Mouse (Mus musculus) hindbrain, postnatal 0 days (tissue): ENCODE results near the gene H2-T24. TPM values are rescaled to one million over a fixed set of nuclear protein-coding genes. Genes with fewer than 3 reads are reported as not detected.

Experiments
- ATAC-seq: fragments of 200-750 bp; cut with Nextera tagmentation; 2 replicates; pipeline ENCODE4 v1.8.0; 2017; ENCODE audit warnings: mild to moderate bottlenecking, moderate TSS enrichment, moderate library complexity
- DNase-seq: peaks from one replicate; pipeline ENCODE4 v3.0.0-alpha.2; 2015; ENCODE audit warnings: low spot score
- H3K27ac ChIP-seq: fragments of 300-500 bp; sonication (generic); 2 replicates; pipeline ENCODE4 v1.5.1; 2014; ENCODE audit warnings: mild to moderate bottlenecking
- H3K27me3 ChIP-seq: fragments of 300-500 bp; sonication (generic); 2 replicates; pipeline ENCODE4 v1.6.1; 2014; ENCODE audit warnings: low read length, mixed read lengths; ENCODE audit not compliant: insufficient read depth
- H3K36me3 ChIP-seq: fragments of 300-500 bp; sonication (generic); 2 replicates; pipeline ENCODE4 v1.6.1; 2014; ENCODE audit warnings: low read length, mixed read lengths; ENCODE audit not compliant: insufficient read depth
- H3K4me1 ChIP-seq: fragments of 300-500 bp; sonication (generic); 2 replicates; pipeline ENCODE4 v1.6.1; 2014; ENCODE audit warnings: antibody characterized with exemption, low read length, mixed read lengths; ENCODE audit not compliant: insufficient read depth
- H3K4me2 ChIP-seq: fragments of 300-500 bp; sonication (generic); 2 replicates; pipeline ENCODE4 v1.6.1; 2014; ENCODE audit warnings: low read depth, mild to moderate bottlenecking, low read length, moderate library complexity, mixed read lengths
- H3K4me3 ChIP-seq: fragments of 300-500 bp; sonication (generic); 2 replicates; pipeline ENCODE4 v1.5.1; 2014; ENCODE audit warnings: low read length
- H3K9ac ChIP-seq: fragments of 300-500 bp; sonication (generic); replicated peaks from 2 replicates; pipeline ENCODE4 v1.6.1; 2014; ENCODE audit warnings: mild to moderate bottlenecking, low read length, moderate library complexity, mixed read lengths
- H3K9me3 ChIP-seq: fragments of 300-500 bp; sonication (generic); 2 replicates; pipeline ENCODE4 v1.6.1; 2016; ENCODE audit warnings: low read length, mixed read lengths
- CTCF ChIP-seq: IDR thresholded peaks from 2 replicates; pipeline ENCODE4 v1.5.1; 2016; ENCODE audit warnings: antibody characterized with exemption, control low read depth, low read depth
- WGBS: fragments of 180-500 bp; shearing (Covaris S2); extraction: QIAGEN DNeasy Blood & Tissue Kit; methylation state at CpG from one replicate; pipeline ENCODE4 v1.1.7; 2014; 5-methylcytosine and 5-hydroxymethylcytosine counted together
- polyA plus RNA-seq: library from polyadenylated mRNA; unstranded; fragments of >200 nt; fragmentation: Nextera tagmentation; extraction: Ambion mirVana; gene quantifications from 2 replicates; pipeline ENCODE4 v1.2.1, GENCODE M21; 2015
- total RNA-seq: library from RNA; depleted of rRNA; stranded (reverse); fragments of >200 nt; gene quantifications from 2 replicates; pipeline ENCODE4 v1.2.3, GENCODE M21; 2014

H2-T24 gene
- total and polyA plus RNA-seq, 2 experiments from 2014 or later, result 0.10 to 7.1 TPM

DNA sequence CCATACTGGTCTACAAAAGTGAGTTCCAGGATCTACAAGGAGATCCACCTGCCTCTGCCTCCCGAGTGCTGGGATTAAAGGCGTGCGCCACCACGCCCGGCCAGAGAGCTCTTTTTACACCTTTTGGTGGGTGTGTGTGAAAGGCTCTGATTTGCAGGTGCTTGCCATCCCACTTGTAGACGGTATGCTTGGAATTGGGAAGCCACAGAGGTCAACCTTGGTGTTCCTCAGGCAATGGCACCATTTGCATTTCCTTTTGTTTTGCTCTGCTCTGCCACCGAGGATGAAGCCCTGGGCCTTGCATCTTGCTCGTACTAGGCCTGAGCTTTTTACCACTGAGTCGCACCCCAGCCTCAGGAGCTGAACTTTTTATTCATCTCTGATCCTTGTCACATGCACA is 38.6 kb downstream of the H2-T24 start:
- Histone ChIP-seq H3K9me3 (no peaks in the 10 kb centered on the region), H3K4me1 (peaks cover 12% of the 10 kb centered on the region; the same call in 1 of the 2 replicates), H3K9ac (no peak overlapping the region), H3K27me3 (no peaks in the 10 kb centered on the region), H3K4me3 (no peak overlapping the region), H3K27ac (no peak overlapping the region), H3K36me3 (peaks cover 35% of the 10 kb centered on the region), H3K4me2 (peak overlapping the region; percentile 69; the same call in 1 of the 2 replicates)
- no peak for ATAC-seq
- DNase-seq, result no peak
- WGBS, result 92% methylated on average over 9 of the region's 9 CpGs
- no peak for TF ChIP-seq CTCF

- no peak for TF ChIP-seq CTCF
- peak overlapping the region; percentile 77 for H3K4me3 ChIP-seq
- H3K27ac ChIP-seq, result peak overlapping the region; percentile 97
- under 1% methylated on average over 29 of the region's 29 CpGs for WGBS
- peak overlapping the region; percentile 69 for H3K4me2 ChIP-seq
- no peaks in the 10 kb centered on the region for H3K27me3 ChIP-seq
- no peaks in the 10 kb centered on the region for H3K9me3 ChIP-seq
- peak; percentile 44 for ATAC-seq
- peak overlapping the region; percentile 73 for H3K9ac ChIP-seq
- DNase-seq, result no peak
- peaks cover 12% of the 10 kb centered on the region; the same call in 1 of the 2 replicates for H3K4me1 ChIP-seq
- H3K36me3 ChIP-seq, result peaks cover 26% of the 10 kb centered on the region
Observed at GRCm38 (mm10) chr17:35980363-35980754, 40.0 kb downstream of the H2-T24 start.

GRCm38 (mm10) chr17:35979401-35980362 is 40.7 kb downstream of the H2-T24 start, which contains the start of the genes Gnl1 and Prr3:
Gene Gnl1 (plus strand): TSS chr17:35979851.
Gene Prr3 (minus strand): TSS chr17:35980236.
- no peaks in the 10 kb centered on the region for H3K27me3 ChIP-seq
- WGBS, result 1% methylated on average over 83 of the region's 109 CpGs
- H3K4me3 ChIP-seq, result peak within 1 kb of the TSS; percentile 77
- DNase-seq (peak; percentile 94), ATAC-seq (peak; percentile 88)
- H3K9ac ChIP-seq, result peak within 1 kb of the TSS; percentile 73
- TF ChIP-seq CTCF, result no peak
- H3K4me1 ChIP-seq, result peaks cover 12% of the 10 kb centered on the region; the same call in 1 of the 2 replicates
- H3K4me2 ChIP-seq, result peak within 1 kb of the TSS; percentile 69
- H3K27ac ChIP-seq, result peak within 1 kb of the TSS; percentile 97
- H3K9me3 ChIP-seq, result no peaks in the 10 kb centered on the region
- peaks cover 26% of the 10 kb centered on the region for H3K36me3 ChIP-seq

GRCm38 (mm10) chr17:35978811-35979400 is 41.5 kb downstream of the H2-T24 start:
- peak overlapping the region; percentile 69 for H3K4me2 ChIP-seq
- H3K4me3 ChIP-seq, result peak overlapping the region; percentile 77
- peaks cover 12% of the 10 kb centered on the region; the same call in 1 of the 2 replicates for H3K4me1 ChIP-seq
- H3K9me3 ChIP-seq, result no peaks in the 10 kb centered on the region
- peaks cover 25% of the 10 kb centered on the region for H3K36me3 ChIP-seq
- peak overlapping the region; percentile 97 for H3K27ac ChIP-seq
- WGBS, result under 1% methylated on average over 40 of the region's 41 CpGs
- H3K9ac ChIP-seq, result peak overlapping the region; percentile 73
- TF ChIP-seq CTCF, result peak; percentile 21
- ATAC-seq (peak; percentile 90), DNase-seq (peak; percentile 92)
- H3K27me3 ChIP-seq, result no peaks in the 10 kb centered on the region

GRCm38 (mm10) chr17:35972131-35972530 is 48.2 kb downstream of the H2-T24 start:
- no peak for TF ChIP-seq CTCF
- ATAC-seq (no peak), DNase-seq (no peak)
- Histone ChIP-seq H3K9me3 (no peaks in the 10 kb centered on the region), H3K9ac (no peak overlapping the region), H3K4me1 (0 out of 2 replicates have a peak, but pooled peaks cover 9% of the 10 kb centered on the region), H3K27me3 (no peaks in the 10 kb centered on the region), H3K4me2 (no peak overlapping the region), H3K4me3 (no peak overlapping the region), H3K27ac (no peak overlapping the region), H3K36me3 (peaks cover 9% of the 10 kb centered on the region; the same call in 1 of the 2 replicates)
- WGBS, result 47% methylated on average over 1 of the region's 1 CpGs
